Mouse (Mus musculus) forebrain, embryonic 12.5 days (tissue): ENCODE results near the gene Uqcrc2. TPM values are rescaled to one million over a fixed set of nuclear protein-coding genes. Genes with fewer than 3 reads are reported as not detected.

Experiments used
- ATAC-seq: fragments of 200-750 bp; cut with Nextera tagmentation; 2 replicates; pipeline ENCODE4 v1.8.0; 2017; ENCODE audit warnings: moderate TSS enrichment; ENCODE audit not compliant: low FRiP score
- H3K27ac ChIP-seq: fragments of 300-500 bp; sonication (generic); 2 replicates; pipeline ENCODE4 v1.5.1; 2016; ENCODE audit warnings: mild to moderate bottlenecking
- H3K27me3 ChIP-seq: fragments of 300-500 bp; sonication (generic); 2 replicates; pipeline ENCODE4 v1.6.1; 2016; ENCODE audit warnings: mild to moderate bottlenecking
- H3K36me3 ChIP-seq: fragments of 300-500 bp; sonication (generic); replicated peaks from 2 replicates; pipeline ENCODE4 v1.6.1; 2016; ENCODE audit warnings: mild to moderate bottlenecking
- H3K4me1 ChIP-seq: fragments of 300-500 bp; sonication (generic); 2 replicates; pipeline ENCODE4 v1.6.1; 2016
- H3K4me2 ChIP-seq: fragments of 300-500 bp; sonication (generic); 2 replicates; pipeline ENCODE4 v1.6.1; 2016; ENCODE audit warnings: mild to moderate bottlenecking, moderate library complexity
- H3K4me3 ChIP-seq: fragments of 300-500 bp; sonication (generic); replicated peaks from 2 replicates; pipeline ENCODE4 v1.5.1; 2016; ENCODE audit warnings: mild to moderate bottlenecking
- H3K9ac ChIP-seq: fragments of 300-500 bp; sonication (generic); 2 replicates; pipeline ENCODE4 v1.6.1; 2016; ENCODE audit warnings: mild to moderate bottlenecking
- H3K9me3 ChIP-seq: fragments of 300-500 bp; sonication (generic); 2 replicates; pipeline ENCODE4 v1.6.1; 2016
- WGBS: fragments of 180-500 bp; shearing (Covaris S2); methylation state at CpG from one replicate; pipeline ENCODE4 v1.1.7; 2016; 5-methylcytosine and 5-hydroxymethylcytosine counted together
- polyA plus RNA-seq: library from polyadenylated mRNA; unstranded; fragments of >200 nt; fragmentation: Nextera tagmentation; extraction: Ambion mirVana; gene quantifications from 2 replicates; pipeline ENCODE4 v1.2.1, GENCODE M21; 2016

Uqcrc2 gene
- polyA plus RNA-seq, 1 experiment from 2014 or later, result 178 TPM

GRCm38 (mm10) chr7:120662079-120662478 lies 27.1 kb downstream of the Uqcrc2 start:
- Histone ChIP-seq H3K27ac (no peak overlapping the region), H3K4me1 (no peaks in the 10 kb centered on the region), H3K27me3 (no peaks in the 10 kb centered on the region), H3K9me3 (no peaks in the 10 kb centered on the region), H3K4me2 (no peak overlapping the region), H3K9ac (no peak overlapping the region), H3K4me3 (no peak overlapping the region), H3K36me3 (peaks cover 31% of the 10 kb centered on the region)
- 97% methylated on average over 4 of the region's 4 CpGs for WGBS
- ATAC-seq, result no peak

GRCm38 (mm10) chr7:120670153-120670875 lies 35.3 kb downstream of the Uqcrc2 start, which contains the start of gene Pdzd9:
TSS of gene Pdzd9 (minus strand) at chr7:120670343.
- no peak within 1 kb of the TSS for H3K4me2 ChIP-seq
- no peaks in the 10 kb centered on the region for H3K4me1 ChIP-seq
- H3K9ac ChIP-seq, result no peak within 1 kb of the TSS
- H3K27me3 ChIP-seq, result no peaks in the 10 kb centered on the region
- no peaks in the 10 kb centered on the region for H3K9me3 ChIP-seq
- H3K36me3 ChIP-seq, result no peaks in the 10 kb centered on the region
- H3K27ac ChIP-seq, result no peak within 1 kb of the TSS
- peak; percentile 63; the same call in 1 of the 2 replicates for ATAC-seq
- WGBS, result 20% methylated on average over 14 of the region's 14 CpGs
- H3K4me3 ChIP-seq, result no peak within 1 kb of the TSS

GRCm38 (mm10) chr7:120671271-120671670 lies 36.3 kb downstream of the Uqcrc2 start:
- no peaks in the 10 kb centered on the region for H3K27me3 ChIP-seq
- peaks cover 1% of the 10 kb centered on the region; the same call in 1 of the 2 replicates for H3K4me1 ChIP-seq
- no peak overlapping the region for H3K4me2 ChIP-seq
- H3K9me3 ChIP-seq, result no peaks in the 10 kb centered on the region
- no peak for ATAC-seq
- H3K27ac ChIP-seq, result no peak overlapping the region
- H3K4me3 ChIP-seq, result no peak overlapping the region
- WGBS, result 72% methylated on average over 2 of the region's 2 CpGs
- no peak overlapping the region for H3K9ac ChIP-seq
- H3K36me3 ChIP-seq, result no peaks in the 10 kb centered on the region

GRCm38 (mm10) chr7:120677001-120677643 lies 42.1 kb downstream of the Uqcrc2 start, which contains the start of gene Mosmo:
TSS of gene Mosmo (plus strand) at chr7:120677618.
- no peaks in the 10 kb centered on the region for H3K36me3 ChIP-seq
- peak within 1 kb of the TSS; percentile 91 for H3K4me3 ChIP-seq
- peak; percentile 97 for ATAC-seq
- under 1% methylated on average over 26 of the region's 44 CpGs for WGBS
- H3K9me3 ChIP-seq, result no peaks in the 10 kb centered on the region
- H3K4me2 ChIP-seq, result peak within 1 kb of the TSS; percentile 68
- peak within 1 kb of the TSS; percentile 75 for H3K27ac ChIP-seq
- H3K27me3 ChIP-seq, result no peaks in the 10 kb centered on the region
- H3K9ac ChIP-seq, result peak within 1 kb of the TSS; percentile 90
- peaks cover 28% of the 10 kb centered on the region for H3K4me1 ChIP-seq

DNA sequence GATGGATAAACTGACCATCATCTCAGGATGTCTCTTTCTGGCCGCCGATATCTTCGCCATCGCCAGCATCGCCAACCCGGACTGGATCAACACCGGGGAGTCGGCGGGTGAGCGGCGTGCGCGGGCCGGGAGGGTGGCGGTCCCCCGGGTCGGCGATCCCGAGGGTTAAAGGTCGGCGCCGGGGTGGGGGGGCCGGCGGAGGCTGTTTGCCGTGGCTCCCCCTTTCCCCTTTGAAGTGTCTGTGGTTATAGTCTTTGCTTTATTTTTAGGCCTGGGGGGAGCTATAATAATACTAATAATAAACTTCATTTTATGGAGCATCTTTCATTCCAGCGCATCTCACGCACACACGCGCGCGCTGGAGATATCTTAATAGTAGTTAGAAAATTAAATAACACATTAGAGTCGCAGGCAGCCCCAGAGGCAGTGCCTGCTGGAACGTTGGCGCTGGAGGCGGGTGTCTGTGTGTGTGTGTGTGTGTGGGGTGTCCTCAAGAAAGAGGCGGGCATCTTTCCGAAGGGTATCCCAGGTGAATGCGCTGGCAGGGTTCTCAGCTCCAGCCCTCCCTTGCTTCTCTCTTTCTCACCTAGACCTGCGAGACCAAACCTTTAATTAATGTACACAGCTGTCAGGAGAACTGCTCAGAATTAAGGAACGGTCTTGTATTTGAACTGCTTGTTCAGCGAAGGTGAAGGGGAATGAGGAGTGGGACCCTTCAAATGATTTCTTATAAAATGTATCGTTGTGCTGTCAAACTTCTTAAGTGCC lies 43.0 kb downstream of the Uqcrc2 start:
- no peaks in the 10 kb centered on the region for H3K9me3 ChIP-seq
- ATAC-seq, result peak; percentile 72
- no peaks in the 10 kb centered on the region for H3K36me3 ChIP-seq
- peak overlapping the region; percentile 91 for H3K4me3 ChIP-seq
- no peaks in the 10 kb centered on the region for H3K27me3 ChIP-seq
- peak overlapping the region; percentile 68 for H3K4me2 ChIP-seq
- peak overlapping the region; percentile 90 for H3K9ac ChIP-seq
- peaks cover 28% of the 10 kb centered on the region for H3K4me1 ChIP-seq
- WGBS, result 2% methylated on average over 42 of the region's 42 CpGs
- H3K27ac ChIP-seq, result peak overlapping the region; percentile 75

DNA sequence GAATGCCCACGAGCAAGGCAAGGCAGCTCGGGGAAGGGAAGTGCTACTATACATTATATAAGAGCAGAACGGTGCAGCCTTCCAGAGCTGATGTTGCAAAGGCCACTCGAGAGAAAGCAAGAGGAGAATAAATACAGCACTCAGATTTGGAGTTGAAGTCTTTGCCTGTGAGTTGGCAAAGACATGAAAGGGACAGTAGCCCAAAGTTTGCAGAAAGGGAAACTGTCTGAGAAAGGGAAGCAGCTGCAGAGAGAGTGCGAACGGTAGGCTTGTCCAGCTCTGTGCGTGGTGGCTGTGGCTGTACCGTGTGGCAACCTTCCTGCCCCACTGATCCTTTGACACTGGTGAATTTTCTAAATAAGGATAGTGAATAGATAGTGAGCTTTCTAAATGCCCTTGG lies 44.0 kb downstream of the Uqcrc2 start:
- ATAC-seq, result no peak
- peak overlapping the region; percentile 68 for H3K4me2 ChIP-seq
- no peak overlapping the region for H3K27ac ChIP-seq
- peak overlapping the region; percentile 90; the same call in 1 of the 2 replicates for H3K9ac ChIP-seq
- 69% methylated on average over 8 of the region's 8 CpGs for WGBS
- no peaks in the 10 kb centered on the region for H3K36me3 ChIP-seq
- H3K27me3 ChIP-seq, result no peaks in the 10 kb centered on the region
- no peaks in the 10 kb centered on the region for H3K9me3 ChIP-seq
- peaks cover 28% of the 10 kb centered on the region for H3K4me1 ChIP-seq
- peak overlapping the region; percentile 91 for H3K4me3 ChIP-seq

- Histone ChIP-seq H3K4me2 (no peak overlapping the region), H3K9me3 (no peaks in the 10 kb centered on the region), H3K4me1 (peaks cover 20% of the 10 kb centered on the region), H3K9ac (no peak overlapping the region), H3K27ac (no peak overlapping the region), H3K36me3 (no peaks in the 10 kb centered on the region), H3K4me3 (no peak overlapping the region), H3K27me3 (no peaks in the 10 kb centered on the region)
- no peak for ATAC-seq
- WGBS, result 76% methylated on average over 4 of the region's 4 CpGs
These were observed 47.0 kb downstream of the Uqcrc2 start for GRCm38 (mm10) chr7:120682002-120682401.

DNA sequence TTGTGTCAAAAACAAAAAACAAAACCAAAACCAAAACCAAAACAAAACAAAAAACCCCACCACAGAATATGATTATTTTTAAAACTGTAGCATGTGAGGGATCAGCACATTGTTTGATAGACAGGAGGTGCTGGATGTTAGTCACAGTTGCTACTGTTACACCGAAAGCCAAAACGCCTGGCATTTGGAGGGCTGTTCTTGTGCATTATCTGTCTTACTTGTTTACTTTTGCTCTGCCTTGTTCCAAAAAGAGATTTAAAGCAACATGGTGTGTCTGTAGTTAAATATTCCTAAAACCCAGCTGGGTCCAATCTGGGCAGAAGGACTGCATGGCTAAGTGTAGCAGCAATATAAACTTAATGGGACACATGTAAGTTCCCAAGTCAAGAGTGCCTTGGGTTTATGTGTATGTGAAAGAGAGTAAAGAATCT lies 49.8 kb downstream of the Uqcrc2 start:
- H3K4me2 ChIP-seq, result no peak overlapping the region
- 0 out of 2 replicates have a peak, but pooled peaks cover 4% of the 10 kb centered on the region for H3K36me3 ChIP-seq
- H3K4me1 ChIP-seq, result 0 out of 2 replicates have a peak, but pooled peaks cover 2% of the 10 kb centered on the region
- no peaks in the 10 kb centered on the region for H3K27me3 ChIP-seq
- H3K9me3 ChIP-seq, result no peaks in the 10 kb centered on the region
- WGBS, result 93% methylated on average over 2 of the region's 2 CpGs
- no peak overlapping the region for H3K9ac ChIP-seq
- H3K4me3 ChIP-seq, result no peak overlapping the region
- H3K27ac ChIP-seq, result no peak overlapping the region
- ATAC-seq, result no peak

GRCm38 (mm10) chr7:120685227-120685626 lies 50.3 kb downstream of the Uqcrc2 start:
- Histone ChIP-seq H3K27ac (no peak overlapping the region), H3K36me3 (0 out of 2 replicates have a peak, but pooled peaks cover 4% of the 10 kb centered on the region), H3K27me3 (no peaks in the 10 kb centered on the region), H3K4me1 (no peaks in the 10 kb centered on the region), H3K9ac (no peak overlapping the region), H3K9me3 (no peaks in the 10 kb centered on the region), H3K4me3 (no peak overlapping the region), H3K4me2 (no peak overlapping the region)
- 88% methylated on average over 6 of the region's 6 CpGs for WGBS
- no peak for ATAC-seq

DNA sequence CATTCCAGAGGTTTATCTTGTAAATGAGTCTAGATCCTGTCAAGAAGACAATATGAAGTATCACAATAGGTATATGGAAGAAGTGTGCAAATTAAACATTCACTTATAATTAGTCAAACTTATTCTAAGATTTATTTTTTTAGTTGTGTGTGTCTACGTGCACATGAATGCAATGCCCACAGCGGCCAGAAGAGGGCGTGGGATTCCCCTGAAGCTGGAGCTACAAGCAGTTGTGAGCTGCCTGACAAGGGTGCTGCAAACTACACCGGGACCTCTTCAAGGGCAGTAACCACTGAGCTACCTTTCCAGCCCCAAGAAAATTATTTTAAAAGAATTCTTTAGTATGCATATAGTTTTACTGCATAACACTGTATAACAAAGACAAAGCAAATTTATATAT lies 55.7 kb downstream of the Uqcrc2 start:
- ATAC-seq, result no peak
- Histone ChIP-seq H3K9ac (no peak overlapping the region), H3K36me3 (peaks cover 15% of the 10 kb centered on the region; the same call in 1 of the 2 replicates), H3K4me2 (no peak overlapping the region), H3K4me3 (no peak overlapping the region), H3K27ac (no peak overlapping the region), H3K27me3 (no peaks in the 10 kb centered on the region), H3K9me3 (no peaks in the 10 kb centered on the region), H3K4me1 (no peaks in the 10 kb centered on the region)
- 72% methylated on average over 4 of the region's 4 CpGs for WGBS

- no peak overlapping the region for H3K9ac ChIP-seq
- H3K27ac ChIP-seq, result no peak overlapping the region
- ATAC-seq, result no peak
- 0 out of 2 replicates have a peak, but pooled peaks cover under 1% of the 10 kb centered on the region for H3K4me1 ChIP-seq
- H3K36me3 ChIP-seq, result peaks cover 12% of the 10 kb centered on the region; the same call in 1 of the 2 replicates
- H3K27me3 ChIP-seq, result no peaks in the 10 kb centered on the region
- H3K4me2 ChIP-seq, result no peak overlapping the region
- H3K9me3 ChIP-seq, result no peaks in the 10 kb centered on the region
- no peak overlapping the region for H3K4me3 ChIP-seq
- 95% methylated on average over 5 of the region's 5 CpGs for WGBS
These were observed 58.9 kb downstream of the Uqcrc2 start for GRCm38 (mm10) chr7:120693831-120694375.

- 24% methylated on average over 6 of the region's 6 CpGs for WGBS
These were observed 60.2 kb downstream of the Uqcrc2 start for GRCm38 (mm10) chr7:120695196-120695595.

More at GRCm38 (mm10) chr7:120695196-120695595, 60.2 kb downstream of the Uqcrc2 start:
- H3K9ac ChIP-seq, result no peak overlapping the region
- 0 out of 2 replicates have a peak, but pooled peaks cover 4% of the 10 kb centered on the region for H3K4me1 ChIP-seq
- no peaks in the 10 kb centered on the region for H3K9me3 ChIP-seq
- no peak overlapping the region for H3K4me2 ChIP-seq
- H3K36me3 ChIP-seq, result peaks cover 11% of the 10 kb centered on the region; the same call in 1 of the 2 replicates
- ATAC-seq, result no peak
- H3K27ac ChIP-seq, result no peak overlapping the region
- no peaks in the 10 kb centered on the region for H3K27me3 ChIP-seq
- H3K4me3 ChIP-seq, result no peak overlapping the region
